Mouse (Mus musculus): Measurements from ENCODE around the gene Lhx6.

- TF ChIP-seq CTCF (IDR thresholded peaks at IDR 0.05; ENCODE audit: borderline replicate concordance, insufficient read depth, low read depth, low read length), result no peak
- peak; percentile 95 for TF ChIP-seq POLR2A (IDR thresholded peaks at IDR 0.05; ENCODE audit: borderline replicate concordance, insufficient read depth, low read length)
Observed at GRCm38 (mm10) chr2:36048748-36049566, 56.3 kb downstream of the Lhx6 start, which contains the start of the genes Ndufa8 and Morn5.
